Mouse (Mus musculus) megakaryocyte, adult 5-6 weeks (primary cell): ENCODE data around the gene Limch1. TPM values are rescaled to one million over a fixed set of nuclear protein-coding genes. Genes with fewer than 3 reads are reported as not detected.
A peak's percentile ranks its signal among the peaks of the same experiment; 100 is the strongest.

Experiments used
- ATAC-seq: 2 replicates; pipeline ENCODE4 v1.8.0; 2016; ENCODE audit warnings: mild to moderate bottlenecking, inconsistent platforms; ENCODE audit not compliant: poor library complexity, severe bottlenecking
- total RNA-seq, 2 experiments: library from RNA; stranded (forward) in 1 of 2; stranded (reverse) in 1 of 2; fragments of 153-499, 151-499 nt in 1 of 2; fragments of 221-1000, 200-1000 nt in 1 of 2; gene quantifications; 2 replicates each; pipeline versions ENCODE4 v1.2.3 to v1.2.4; 2015 to 2017

Gene Limch1
- total RNA-seq, 2 experiments from 2014 or later: 0.07 TPM; not detected in 1

DNA sequence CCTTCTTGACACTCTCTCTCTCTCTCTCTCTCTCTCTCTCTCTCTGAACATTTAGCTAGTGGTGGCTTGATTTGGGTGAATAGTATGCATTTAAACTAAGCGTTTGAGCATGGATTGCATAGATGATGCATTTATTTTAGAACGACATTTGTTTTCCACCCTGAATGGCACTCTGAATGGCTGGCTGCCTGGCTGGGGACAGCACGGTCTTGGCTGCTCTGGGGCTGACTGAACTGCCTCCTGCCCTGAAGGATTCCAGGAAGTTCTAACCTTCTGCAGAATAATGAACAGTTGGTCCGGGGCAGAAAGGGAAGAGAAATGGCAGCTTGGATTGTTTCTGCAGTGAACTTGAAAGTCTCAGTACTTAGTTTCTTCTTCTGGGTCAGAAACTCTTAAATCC, 266.4 kb downstream of the Limch1 start:
- ATAC-seq: no peak

GRCm38 (mm10) chr5:67013926-67014325, 268.3 kb downstream of the Limch1 start:
- no peak for ATAC-seq

DNA sequence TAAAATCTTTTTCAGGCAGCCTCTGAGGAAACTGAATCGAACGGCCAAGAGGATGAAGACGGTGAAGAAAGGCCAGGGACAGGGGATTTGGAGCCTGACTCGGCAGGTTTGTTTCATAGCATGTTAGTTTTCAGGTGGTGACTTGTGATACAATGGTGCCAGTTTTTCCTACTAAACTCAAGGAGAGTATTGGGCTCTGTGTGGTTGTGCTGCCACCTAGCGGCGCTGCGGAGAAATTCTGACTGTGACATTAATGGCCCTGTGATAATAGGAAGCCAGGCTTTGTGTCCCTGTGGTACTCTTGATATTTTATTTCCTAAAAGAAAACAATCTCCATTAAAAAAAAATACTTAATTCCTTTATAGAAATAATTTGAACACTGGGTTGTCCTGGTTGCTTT, 270.8 kb downstream of the Limch1 start:
- ATAC-seq: no peak

GRCm38 (mm10) chr5:67024459-67025050, 278.9 kb downstream of the Limch1 start:
- ATAC-seq: no peak

- no peak for ATAC-seq
These were observed 279.5 kb downstream of the Limch1 start for GRCm38 (mm10) chr5:67025095-67025494.

- no peak for ATAC-seq
These were observed 280.0 kb downstream of the Limch1 start for GRCm38 (mm10) chr5:67025581-67025980.

DNA sequence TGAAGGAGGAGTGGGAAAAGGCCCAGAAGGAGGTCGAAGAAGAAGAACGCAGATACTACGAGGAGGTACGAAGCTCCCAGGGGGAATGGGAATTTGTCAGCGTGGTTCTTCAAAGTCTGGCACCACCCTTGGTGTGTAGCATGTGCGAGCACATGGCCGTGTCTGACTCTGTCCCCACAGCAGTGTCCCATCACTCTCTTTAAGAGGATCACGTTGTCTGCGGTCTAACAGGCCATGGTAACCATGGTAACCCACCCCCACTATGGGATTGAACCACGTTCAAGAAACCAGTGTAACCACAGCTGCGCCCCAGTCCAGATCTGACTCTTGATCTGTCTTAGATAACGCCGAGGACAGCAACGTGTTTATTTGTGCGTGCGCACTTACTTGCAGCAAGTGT, 283.2 kb downstream of the Limch1 start:
- no peak for ATAC-seq

- ATAC-seq: no peak
These were observed 284.3 kb downstream of the Limch1 start for GRCm38 (mm10) chr5:67029946-67030345.

- ATAC-seq: no peak
These were observed 287.0 kb downstream of the Limch1 start for GRCm38 (mm10) chr5:67032601-67033000.

DNA sequence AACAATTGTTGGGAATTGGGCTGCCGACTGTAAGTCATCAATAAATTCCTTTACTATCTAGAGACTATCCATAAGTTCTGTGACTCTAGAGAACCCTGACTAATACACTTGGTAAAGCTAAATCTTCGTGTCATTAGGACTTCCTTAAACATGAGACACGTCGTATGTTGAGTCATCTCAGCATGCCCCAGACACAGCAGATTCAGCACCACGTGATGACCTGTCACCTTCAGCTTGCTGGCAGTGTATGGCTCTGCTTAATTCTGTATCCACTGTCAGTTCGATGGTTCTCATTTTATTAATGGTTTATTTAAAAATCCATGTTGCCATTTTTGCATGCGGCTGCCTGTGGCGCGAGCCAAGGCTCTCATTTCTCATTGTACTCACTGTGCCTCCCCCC, 298.3 kb downstream of the Limch1 start:
- no peak for ATAC-seq

GRCm38 (mm10) chr5:67048003-67048402, 302.4 kb downstream of the Limch1 start:
- ATAC-seq: no peak

DNA sequence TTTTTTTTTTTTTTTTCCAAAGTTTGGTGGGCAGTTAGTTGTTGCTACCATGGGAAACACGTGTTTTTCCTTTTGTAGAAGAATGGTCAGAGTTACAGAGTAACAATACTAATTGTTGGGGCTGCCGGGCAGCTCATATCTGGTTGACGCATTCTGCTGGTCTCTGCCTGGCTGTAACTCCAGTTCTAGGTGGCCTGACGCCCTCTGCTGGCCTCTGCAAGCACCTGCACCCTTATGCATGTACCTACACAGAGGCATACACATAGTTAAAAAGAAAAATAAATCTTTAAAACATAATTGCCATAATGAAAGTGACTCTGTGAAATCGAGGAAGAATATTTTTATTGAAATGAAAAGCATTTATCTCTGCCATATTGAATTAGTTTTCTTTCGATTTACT, 312.2 kb downstream of the Limch1 start:
- no peak for ATAC-seq

GRCm38 (mm10) chr5:67060519-67060918, 314.9 kb downstream of the Limch1 start:
- ATAC-seq: peak; percentile 15; the same call in 1 of the 2 replicates

DNA sequence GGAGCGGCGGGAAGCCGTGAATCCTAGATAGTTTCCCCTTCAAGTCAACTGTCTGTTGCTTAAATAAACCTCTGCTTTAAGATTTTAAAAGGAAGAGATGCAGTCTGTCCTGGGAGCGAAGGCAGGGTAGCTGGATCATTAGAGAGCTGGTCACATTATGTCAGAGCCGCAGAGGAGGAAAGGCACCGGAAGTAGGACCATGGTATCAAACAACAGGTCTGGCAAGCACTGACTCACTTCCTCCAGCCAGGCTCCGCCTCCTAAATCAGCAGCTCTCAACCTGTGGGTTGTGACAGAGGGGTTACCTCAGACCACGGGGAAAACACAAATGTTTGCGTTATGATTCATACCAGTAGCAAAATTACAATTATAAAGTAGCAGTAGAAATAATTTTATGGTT, 318.0 kb downstream of the Limch1 start:
- ATAC-seq: no peak

GRCm38 (mm10) chr5:67083117-67083516, 337.5 kb downstream of the Limch1 start:
- ATAC-seq: no peak

DNA sequence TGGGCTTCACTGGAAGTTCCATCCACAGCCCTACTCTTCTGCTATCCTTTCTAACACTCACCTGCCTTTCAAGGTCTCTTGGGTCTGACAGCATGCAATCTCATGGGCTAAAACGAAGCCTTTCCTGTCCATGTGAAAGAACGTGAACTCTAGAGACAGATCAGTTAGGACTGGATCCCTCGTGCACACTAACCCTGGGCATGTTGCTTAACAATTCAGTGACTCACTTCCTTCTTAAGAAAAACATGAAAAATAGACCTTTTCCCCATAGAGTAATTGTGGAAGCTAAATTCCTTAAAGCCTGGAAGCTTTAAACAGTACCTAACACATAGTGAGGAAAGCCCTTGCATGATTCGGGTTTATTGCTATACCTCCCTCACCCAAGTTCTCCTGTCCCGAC, 345.2 kb downstream of the Limch1 start:
- ATAC-seq: no peak

- ATAC-seq: no peak
These were observed 346.1 kb downstream of the Limch1 start for GRCm38 (mm10) chr5:67091766-67092165.

DNA sequence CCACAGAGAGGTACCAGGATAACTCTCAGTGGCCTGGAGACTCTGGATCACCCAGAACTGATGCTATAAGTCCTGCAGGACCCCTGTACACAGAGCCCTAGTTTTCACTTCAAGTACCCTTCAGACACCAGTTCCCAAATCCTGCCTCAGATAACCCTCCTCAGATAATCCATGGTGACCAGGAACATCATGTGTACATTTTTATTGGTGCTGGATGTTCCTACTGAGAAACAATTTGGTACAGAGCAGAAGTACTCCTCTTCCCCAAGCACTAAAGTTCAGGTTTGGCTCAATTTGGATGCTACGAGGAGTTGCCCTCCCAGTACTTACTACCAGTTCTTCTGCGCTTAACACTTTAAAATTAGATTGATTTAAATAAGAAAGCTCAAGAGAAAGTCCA, 348.4 kb downstream of the Limch1 start:
- no peak for ATAC-seq

GRCm38 (mm10) chr5:67095153-67095552, 349.5 kb downstream of the Limch1 start:
- no peak for ATAC-seq

DNA sequence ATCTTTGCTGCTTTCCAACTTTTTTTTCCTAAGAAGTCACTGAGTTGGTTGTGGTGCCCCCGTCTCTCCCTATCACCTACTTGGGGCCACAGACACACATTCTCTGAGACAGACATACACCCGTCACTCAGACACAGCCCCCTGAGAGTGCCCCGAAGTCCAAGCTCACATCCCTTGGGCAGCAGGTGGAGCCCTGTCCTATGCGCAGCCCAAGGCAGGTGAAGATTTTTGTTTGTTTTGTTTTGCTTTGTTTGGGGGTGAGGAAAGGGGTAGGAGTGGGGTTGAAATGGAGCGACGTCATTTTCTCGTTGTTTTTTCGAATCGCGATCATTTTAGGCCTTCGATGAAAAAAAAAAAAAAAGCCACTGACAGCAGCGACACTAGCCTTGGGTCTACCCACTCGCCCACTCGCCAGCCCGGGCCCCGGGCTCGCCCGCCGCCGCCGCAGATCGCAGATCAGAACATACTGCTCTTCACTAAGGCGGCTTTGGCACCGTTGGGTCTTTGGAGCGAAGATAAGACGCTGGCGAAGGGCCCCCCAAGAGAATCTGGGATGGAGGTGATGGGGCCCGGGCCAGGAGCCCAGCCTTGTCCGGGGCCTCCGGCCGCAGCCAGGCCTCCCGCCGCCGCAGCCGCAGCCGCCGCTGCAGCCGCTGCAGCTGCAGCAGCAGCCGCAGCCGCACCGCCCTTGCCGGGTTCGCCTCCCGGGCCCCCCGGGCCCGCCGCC, 350.2 kb downstream of the Limch1 start:
- ATAC-seq: no peak

GRCm38 (mm10) chr5:67096378-67096771, 350.7 kb downstream of the Limch1 start:
- ATAC-seq: no peak
